Mouse (Mus musculus): ENCODE measurements around the gene Gm43191. TPM values are rescaled to one million over a fixed set of nuclear protein-coding genes. Genes with fewer than 3 reads are reported as not detected.

Gm43191 gene
- polyA plus RNA-seq, 1 experiment from 2014 or later = not detected

GRCm38 (mm10) chr3:116599705-116600104, 81.4 kb downstream of the Gm43191 start:
- no peak for ATAC-seq (replicated peaks; ENCODE audit: insufficient number of reproducible peaks, low FRiP score, low TSS enrichment)
- Histone ChIP-seq H3K9me3 (replicated peaks; ENCODE audit: control insufficient read depth, low read length) (no peaks in the 10 kb centered on the region), H3K4me3 (ENCODE audit: low read depth, low read length) (no peak overlapping the region), H3K36me3 (ENCODE audit: control insufficient read depth, insufficient read depth, low read length) (no peaks in the 10 kb centered on the region), H3K9ac (ENCODE audit: low read depth, low read length) (no peak overlapping the region), H3K27me3 (ENCODE audit: control insufficient read depth, insufficient read depth, low read length) (no peaks in the 10 kb centered on the region), H3K4me1 (ENCODE audit: control insufficient read depth, insufficient read depth, low read length) (no peaks in the 10 kb centered on the region), H3K27ac (ENCODE audit: low read depth, low read length) (no peak overlapping the region), H3K4me2 (no peak overlapping the region)
- 90% methylated on average over 2 of the region's 2 CpGs for WGBS (ENCODE audit: insufficient replicate concordance)

GRCm38 (mm10) chr3:116595603-116595991, 85.5 kb downstream of the Gm43191 start:
- 8% methylated on average over 10 of the region's 10 CpGs for WGBS (ENCODE audit: insufficient replicate concordance)
- H3K9ac ChIP-seq (ENCODE audit: low read depth, low read length) = peak overlapping the region; percentile 90
- peaks cover 4% of the 10 kb centered on the region; the same call in 1 of the 2 replicates for H3K36me3 ChIP-seq (ENCODE audit: control insufficient read depth, insufficient read depth, low read length)
- H3K4me1 ChIP-seq (ENCODE audit: control insufficient read depth, insufficient read depth, low read length) = 0 out of 2 replicates have a peak, but pooled peaks cover 3% of the 10 kb centered on the region
- H3K4me3 ChIP-seq (ENCODE audit: low read depth, low read length) = peak overlapping the region; percentile 90
- ATAC-seq (replicated peaks; ENCODE audit: insufficient number of reproducible peaks, low FRiP score, low TSS enrichment) = no peak
- no peaks in the 10 kb centered on the region for H3K27me3 ChIP-seq (ENCODE audit: control insufficient read depth, insufficient read depth, low read length)
- no peaks in the 10 kb centered on the region for H3K9me3 ChIP-seq (replicated peaks; ENCODE audit: control insufficient read depth, low read length)
- H3K27ac ChIP-seq (ENCODE audit: low read depth, low read length) = 0 out of 2 replicates have a peak overlapping the region, but pooled peaks have one; percentile 82
- H3K4me2 ChIP-seq = peak overlapping the region; percentile 84

- Histone ChIP-seq H3K4me1 (ENCODE audit: control insufficient read depth, insufficient read depth, low read length) (0 out of 2 replicates have a peak, but pooled peaks cover 3% of the 10 kb centered on the region), H3K36me3 (ENCODE audit: control insufficient read depth, insufficient read depth, low read length) (peaks cover 6% of the 10 kb centered on the region; the same call in 1 of the 2 replicates), H3K9me3 (replicated peaks; ENCODE audit: control insufficient read depth, low read length) (no peaks in the 10 kb centered on the region), H3K4me2 (peak within 1 kb of the TSS; percentile 84), H3K27ac (ENCODE audit: low read depth, low read length) (peak within 1 kb of the TSS; percentile 82), H3K9ac (ENCODE audit: low read depth, low read length) (peak within 1 kb of the TSS; percentile 90), H3K4me3 (ENCODE audit: low read depth, low read length) (peak within 1 kb of the TSS; percentile 90), H3K27me3 (ENCODE audit: control insufficient read depth, insufficient read depth, low read length) (no peaks in the 10 kb centered on the region)
- WGBS (ENCODE audit: insufficient replicate concordance) = under 1% methylated on average over 65 of the region's 65 CpGs
- peak; percentile 92 for ATAC-seq (replicated peaks; ENCODE audit: insufficient number of reproducible peaks, low FRiP score, low TSS enrichment)
Observed at GRCm38 (mm10) chr3:116594728-116595602, 86.1 kb downstream of the Gm43191 start, which contains the start of gene Sass6. Gene Sass6, plus strand, starts transcription at chr3:116594982.

- 2% methylated on average over 22 of the region's 22 CpGs for WGBS (ENCODE audit: insufficient replicate concordance)
- peak overlapping the region; percentile 84 for H3K4me2 ChIP-seq
Observed at GRCm38 (mm10) chr3:116594076-116594727, 86.9 kb downstream of the Gm43191 start.

More at GRCm38 (mm10) chr3:116594076-116594727, 86.9 kb downstream of the Gm43191 start:
- Histone ChIP-seq H3K36me3 (ENCODE audit: control insufficient read depth, insufficient read depth, low read length) (peaks cover 9% of the 10 kb centered on the region; the same call in 1 of the 2 replicates), H3K9me3 (replicated peaks; ENCODE audit: control insufficient read depth, low read length) (no peaks in the 10 kb centered on the region), H3K27ac (ENCODE audit: low read depth, low read length) (peak overlapping the region; percentile 82), H3K9ac (ENCODE audit: low read depth, low read length) (peak overlapping the region; percentile 90), H3K27me3 (ENCODE audit: control insufficient read depth, insufficient read depth, low read length) (no peaks in the 10 kb centered on the region), H3K4me3 (ENCODE audit: low read depth, low read length) (peak overlapping the region; percentile 90), H3K4me1 (ENCODE audit: control insufficient read depth, insufficient read depth, low read length) (0 out of 2 replicates have a peak, but pooled peaks cover 3% of the 10 kb centered on the region)
- peak; percentile 32; the same call in 1 of the 2 replicates for ATAC-seq (replicated peaks; ENCODE audit: insufficient number of reproducible peaks, low FRiP score, low TSS enrichment)

Other genes starting within 250 kb of the Gm43191 start
- gene Rtca, start 173.1 kb downstream of the Gm43191 start, polyA plus RNA-seq (2014; fragmentation: Nextera tagmentation; extraction: Ambion mirVana) = 68.6 and 71.2 TPM in 2 replicates
- 21.7 and 26.7 TPM in 2 replicates for gene Dbt, start 168.2 kb downstream of the Gm43191 start, polyA plus RNA-seq (2014; fragmentation: Nextera tagmentation; extraction: Ambion mirVana)
- 31.5 and 34.5 TPM in 2 replicates for gene Lrrc39, start 118.3 kb downstream of the Gm43191 start, polyA plus RNA-seq (2014; fragmentation: Nextera tagmentation; extraction: Ambion mirVana)
- 18.1 and 23.9 TPM in 2 replicates for gene Sass6, start 86.3 kb downstream of the Gm43191 start, polyA plus RNA-seq (2014; fragmentation: Nextera tagmentation; extraction: Ambion mirVana)
- gene Trmt13, start 66.7 kb downstream of the Gm43191 start, polyA plus RNA-seq (2014; fragmentation: Nextera tagmentation; extraction: Ambion mirVana) = 19.9 and 20.7 TPM in 2 replicates
- gene Mfsd14a, start 18.6 kb downstream of the Gm43191 start, polyA plus RNA-seq (2014; fragmentation: Nextera tagmentation; extraction: Ambion mirVana) = 64.2 and 66.8 TPM in 2 replicates
- gene Slc35a3, start 31.6 kb upstream of the Gm43191 start, polyA plus RNA-seq (2014; fragmentation: Nextera tagmentation; extraction: Ambion mirVana) = 13.4 and 15.9 TPM in 2 replicates
- gene Agl, start 126.9 kb upstream of the Gm43191 start, polyA plus RNA-seq (2014; fragmentation: Nextera tagmentation; extraction: Ambion mirVana) = 49.2 and 55.8 TPM in 2 replicates
- gene Frrs1, start 178.2 kb upstream of the Gm43191 start, polyA plus RNA-seq (2014; fragmentation: Nextera tagmentation; extraction: Ambion mirVana) = 26.7 and 26.8 TPM in 2 replicates